Mouse (Mus musculus) thymus, adult 2 months (tissue): Measurements from ENCODE around the gene Pf4. TPM values are rescaled to one million over a fixed set of nuclear protein-coding genes. Genes with fewer than 3 reads are reported as not detected.

Experiments used
- DNase-seq: peaks from one replicate; pipeline ENCODE4 v3.0.0; 2021
- H3K27ac ChIP-seq: fragments of 200-500 bp; 2 replicates; pipeline ENCODE4 v1.5.1; 2012; ENCODE audit warnings: low read length, control low read depth; ENCODE audit not compliant: control insufficient read depth, insufficient read depth
- H3K27me3 ChIP-seq: fragments of 200-500 bp; 2 replicates; pipeline ENCODE4 v1.6.1; 2012; ENCODE audit warnings: mild to moderate bottlenecking, low read length, moderate library complexity, mixed read lengths; ENCODE audit not compliant: control insufficient read depth, insufficient read depth
- H3K36me3 ChIP-seq: fragments of 200-500 bp; 2 replicates; pipeline ENCODE4 v1.6.1; 2012; ENCODE audit warnings: mild to moderate bottlenecking, low read length, moderate library complexity; ENCODE audit not compliant: control insufficient read depth, insufficient read depth
- H3K4me1 ChIP-seq: fragments of 200-500 bp; replicated peaks from 2 replicates; pipeline ENCODE4 v1.6.1; 2012; ENCODE audit warnings: low read length; ENCODE audit not compliant: control insufficient read depth, insufficient read depth
- H3K4me3 ChIP-seq: fragments of 200-500 bp; 2 replicates; pipeline ENCODE4 v1.5.1; 2012; ENCODE audit warnings: mild to moderate bottlenecking, low read length, control low read depth, moderate library complexity; ENCODE audit not compliant: control insufficient read depth, insufficient read depth
- CTCF ChIP-seq: fragments of 200-500 bp; IDR thresholded peaks from 2 replicates; pipeline ENCODE4 v1.5.1; 2012; ENCODE audit warnings: mild to moderate bottlenecking, control low read depth, low read length, moderate library complexity, borderline replicate concordance; ENCODE audit not compliant: control insufficient read depth, poor library complexity, insufficient read depth; ENCODE audit errors: extremely low read depth
- POLR2A ChIP-seq: fragments of 200-500 bp; IDR thresholded peaks from 2 replicates; pipeline ENCODE4 v1.6.1; 2012; ENCODE audit warnings: mild to moderate bottlenecking, low read length, control low read depth, moderate library complexity; ENCODE audit not compliant: control insufficient read depth, poor library complexity, insufficient read depth; ENCODE audit errors: extremely low read depth
- WGBS: fragments of 180-500 bp; shearing (Covaris S2); methylation state at CpG from one replicate; pipeline ENCODE4 v1.1.7; 2018; 5-methylcytosine and 5-hydroxymethylcytosine counted together
- polyA plus RNA-seq: library from polyadenylated mRNA; depleted of rRNA; stranded (reverse); fragments of >200 nt; gene quantifications from 2 replicates; pipeline ENCODE4 v1.2.3, GENCODE M21; 2012; rRNA removed

The Pf4 gene
- polyA plus RNA-seq, 1 experiment, result 23.1 TPM

DNA sequence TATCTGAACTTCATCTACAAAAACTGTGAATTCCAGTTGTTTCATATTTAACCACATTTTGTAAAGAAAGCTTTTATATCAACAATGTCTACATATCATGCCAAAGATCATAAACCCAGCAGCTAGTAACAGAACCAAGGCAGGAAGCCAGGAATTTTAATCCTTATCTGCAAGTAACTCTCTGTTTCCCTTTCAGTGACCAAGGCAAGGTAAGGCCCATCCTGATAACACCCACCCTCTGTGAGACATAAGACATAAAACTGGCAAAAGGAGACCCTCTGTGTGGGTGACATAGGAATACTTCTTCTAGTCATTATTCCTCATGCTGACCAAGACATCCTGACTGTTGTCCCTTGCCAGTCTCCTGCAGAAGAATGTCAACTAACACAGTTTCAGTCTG is 32.3 kb downstream of the Pf4 start:
- H3K36me3 ChIP-seq, result no peaks in the 10 kb centered on the region
- TF ChIP-seq POLR2A, result no peak
- TF ChIP-seq CTCF, result no peak

DNA sequence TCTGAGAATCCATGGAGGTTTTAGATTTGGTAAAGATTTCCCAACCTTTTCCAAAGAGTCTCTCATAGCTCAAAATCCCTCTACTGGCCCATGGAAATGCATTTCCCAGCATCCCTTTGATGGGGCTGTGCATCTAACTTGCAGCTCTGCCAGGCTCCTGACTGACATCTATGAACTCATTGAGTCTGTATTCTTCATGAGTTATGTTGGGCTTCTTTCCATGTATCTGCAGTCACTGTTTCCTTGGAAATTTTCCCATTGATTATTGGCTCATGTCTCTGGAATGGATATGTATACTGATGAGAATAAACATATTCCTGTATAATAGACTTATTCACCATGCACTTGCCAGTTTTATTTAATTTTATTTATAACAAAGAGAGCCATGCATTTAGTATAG is 33.8 kb downstream of the Pf4 start:
- Histone ChIP-seq H3K27ac (no peak overlapping the region), H3K4me3 (no peak overlapping the region), H3K36me3 (no peaks in the 10 kb centered on the region), H3K27me3 (no peaks in the 10 kb centered on the region), H3K4me1 (no peaks in the 10 kb centered on the region)
- no peak for DNase-seq
- TF ChIP-seq CTCF, result no peak
- no peak for TF ChIP-seq POLR2A

More for the DNA sequence above, 32.3 kb downstream of the Pf4 start:
- H3K27ac ChIP-seq, result no peak overlapping the region
- no peaks in the 10 kb centered on the region for H3K27me3 ChIP-seq
- H3K4me1 ChIP-seq, result no peaks in the 10 kb centered on the region
- no peak overlapping the region for H3K4me3 ChIP-seq
- no peak for DNase-seq

DNA sequence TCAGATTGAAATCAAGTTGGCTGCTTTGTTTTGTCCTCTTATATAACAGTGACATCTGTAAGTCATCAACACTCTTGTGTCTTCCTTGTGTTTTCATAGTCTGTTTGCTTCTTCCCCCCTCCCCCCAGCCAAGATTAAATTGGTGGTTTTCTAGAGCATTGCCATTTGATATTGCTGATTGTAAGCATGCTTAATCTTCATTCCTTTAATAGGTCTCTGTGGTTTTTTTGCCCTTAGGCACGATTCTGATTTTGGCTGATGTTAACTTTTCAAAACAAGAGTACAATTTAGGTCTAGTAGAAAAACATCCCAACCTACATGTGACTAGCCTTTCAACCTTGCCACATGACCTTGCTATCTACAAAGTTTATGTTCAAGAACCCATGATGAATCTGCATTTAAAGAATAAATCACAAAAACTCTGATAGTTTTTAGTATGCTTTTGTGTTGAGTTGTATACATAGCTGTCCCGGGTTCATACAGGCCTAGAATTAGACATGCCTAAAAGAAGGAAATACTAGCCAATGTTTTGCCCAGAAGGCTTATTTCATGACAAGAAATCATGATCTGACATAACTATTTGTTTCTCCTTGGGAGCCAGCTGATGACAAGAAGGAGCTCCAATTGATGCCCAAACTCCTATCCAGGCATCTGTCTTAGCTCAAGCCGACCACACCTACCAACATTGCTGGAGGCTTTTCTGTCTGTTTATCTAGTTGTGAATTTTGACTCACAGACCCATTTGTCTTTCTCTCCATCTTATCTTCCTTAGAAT is 35.1 kb downstream of the Pf4 start:
- H3K4me1 ChIP-seq, result no peaks in the 10 kb centered on the region
- no peaks in the 10 kb centered on the region for H3K27me3 ChIP-seq
- no peak overlapping the region for H3K27ac ChIP-seq
- H3K4me3 ChIP-seq, result no peak overlapping the region
- H3K36me3 ChIP-seq, result no peaks in the 10 kb centered on the region
- TF ChIP-seq POLR2A (no peak), CTCF (no peak)
- DNase-seq, result no peak
- 84% methylated on average over 3 of the region's 3 CpGs for WGBS

- Histone ChIP-seq H3K27ac (no peak overlapping the region), H3K36me3 (no peaks in the 10 kb centered on the region), H3K4me3 (no peak overlapping the region), H3K27me3 (no peaks in the 10 kb centered on the region), H3K4me1 (no peaks in the 10 kb centered on the region)
- TF ChIP-seq CTCF (no peak), POLR2A (no peak)
- no peak for DNase-seq
Measured at GRCm38 (mm10) chr5:90819756-90820155, 47.5 kb downstream of the Pf4 start.

Other genes with a start within 250 kb of the Pf4 start
- gene 5830473C10Rik, start 211.3 kb upstream of the Pf4 start, polyA plus RNA-seq, result 0.08 TPM in 1 of 2 replicates, not detected in the other
- 1.1 and 2.0 TPM in 2 replicates for gene Rassf6, start 131.8 kb upstream of the Pf4 start, polyA plus RNA-seq
- gene Cxcl5, start 13.1 kb upstream of the Pf4 start, polyA plus RNA-seq, result 0.75 and 0.92 TPM in 2 replicates
- 1.7 and 2.6 TPM in 2 replicates for gene Ppbp, start 3.9 kb upstream of the Pf4 start, polyA plus RNA-seq
- 5.0 and 6.0 TPM in 2 replicates for gene Cxcl3, start 13.7 kb downstream of the Pf4 start, polyA plus RNA-seq
- gene Cxcl15, start 22.1 kb downstream of the Pf4 start, polyA plus RNA-seq, result 0.05 and 0.24 TPM in 2 replicates
- 4.2 and 5.4 TPM in 2 replicates for gene Cxcl1, start 118.8 kb downstream of the Pf4 start, polyA plus RNA-seq
- gene Cxcl2, start 131.4 kb downstream of the Pf4 start, polyA plus RNA-seq, result 18.0 and 23.5 TPM in 2 replicates
- gene Mthfd2l, start 158.7 kb downstream of the Pf4 start, polyA plus RNA-seq, result 23.5 and 32.5 TPM in 2 replicates